Mouse (Mus musculus) embryonic fibroblast, embryonic 13.5 days (primary cell): Measurements from ENCODE around the gene Katnb1.

Experiments
- CTCF ChIP-seq: IDR thresholded peaks from 2 replicates; pipeline ENCODE4 v1.5.1; 2011; ENCODE audit warnings: mild to moderate bottlenecking, control low read depth, low read length, moderate library complexity, borderline replicate concordance; ENCODE audit not compliant: insufficient read depth
- POLR2A ChIP-seq: IDR thresholded peaks from 2 replicates; pipeline ENCODE4 v1.6.1; 2011; ENCODE audit warnings: low read depth, mild to moderate bottlenecking, control low read depth, low read length, moderate library complexity

DNA sequence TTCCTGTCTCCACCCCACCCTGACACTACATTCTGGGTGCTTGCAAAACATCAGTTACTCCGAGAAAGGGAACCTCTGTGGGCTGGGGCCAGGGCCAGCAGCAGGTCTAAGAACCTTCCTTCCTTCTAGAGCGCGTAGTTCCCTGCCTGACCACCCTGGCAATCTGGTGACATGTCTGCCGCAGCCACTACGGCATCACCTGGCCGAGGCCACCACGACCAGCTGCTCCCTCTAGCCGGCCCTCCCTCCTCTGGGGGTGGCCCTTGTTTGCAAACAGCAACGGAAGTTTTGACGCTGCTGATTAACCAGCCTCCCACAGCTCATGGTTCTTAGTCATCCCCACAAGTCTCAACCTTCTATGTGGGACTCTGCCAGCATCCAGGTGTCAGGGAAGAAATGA, 68.4 kb downstream of the Katnb1 start:
- TF ChIP-seq CTCF, result no peak
- no peak for TF ChIP-seq POLR2A
